Mouse (Mus musculus): ENCODE data around the gene Tmbim4. TPM values are rescaled to one million over a fixed set of nuclear protein-coding genes. Genes with fewer than 3 reads are reported as not detected.
A peak's percentile ranks its signal among the peaks of the same experiment; 100 is the strongest.
"Not testable (repeated sequence)": the region's sequence is repeated elsewhere in the genome, so short reads cannot be mapped to it uniquely, and the experiment has no call there.

Gene Tmbim4
- total and polyA plus RNA-seq, 3 experiments = 146 to 487 (median 146) TPM

GRCm38 (mm10) chr10:120197061-120197835, 4.1 kb upstream of the Tmbim4 start:
- no peak for DNase-seq

- DNase-seq = peak; percentile 84
Measured at GRCm38 (mm10) chr10:120201961-120202402, 592 bp downstream of the Tmbim4 start, which contains the start of gene Irak3. TSS of gene Irak3 (minus strand) at chr10:120202130.

GRCm38 (mm10) chr10:120202467-120203250, 1.3 kb downstream of the Tmbim4 start:
- DNase-seq = no peak

- DNase-seq = no peak
Measured at GRCm38 (mm10) chr10:120204591-120205210, 3.3 kb downstream of the Tmbim4 start.

GRCm38 (mm10) chr10:120208015-120208414, 6.6 kb downstream of the Tmbim4 start:
- no peak for DNase-seq

- DNase-seq = peak; percentile 91
Measured at GRCm38 (mm10) chr10:120208575-120209538, 7.5 kb downstream of the Tmbim4 start.

GRCm38 (mm10) chr10:120209539-120209925, 8.1 kb downstream of the Tmbim4 start:
- DNase-seq = peak; percentile 11

- no peak for DNase-seq
Measured at GRCm38 (mm10) chr10:120210096-120210495, 8.7 kb downstream of the Tmbim4 start.

GRCm38 (mm10) chr10:120217099-120217498, 15.7 kb downstream of the Tmbim4 start:
- DNase-seq = not testable (repeated sequence)

GRCm38 (mm10) chr10:120218996-120219395, 17.6 kb downstream of the Tmbim4 start:
- DNase-seq = no peak

GRCm38 (mm10) chr10:120219578-120220359, 18.4 kb downstream of the Tmbim4 start:
- DNase-seq = peak; percentile 8

- no peak for DNase-seq
Measured at GRCm38 (mm10) chr10:120220776-120221175, 19.4 kb downstream of the Tmbim4 start.

GRCm38 (mm10) chr10:120226871-120227661, 25.7 kb downstream of the Tmbim4 start, which contains the start of gene Llph:
TSS of gene Llph (plus strand) at chr10:120227070.
- peak; percentile 91 for DNase-seq

GRCm38 (mm10) chr10:120231718-120232117, 30.3 kb downstream of the Tmbim4 start:
- DNase-seq = peak; percentile 56

- peak; percentile 43 for DNase-seq
Measured at GRCm38 (mm10) chr10:120233655-120234367, 32.4 kb downstream of the Tmbim4 start.

- DNase-seq = no peak
Measured at GRCm38 (mm10) chr10:120236855-120237254, 35.5 kb downstream of the Tmbim4 start.

GRCm38 (mm10) chr10:120238241-120238640, 36.9 kb downstream of the Tmbim4 start:
- no peak for DNase-seq

- no peak for DNase-seq
Measured at GRCm38 (mm10) chr10:120239476-120239875, 38.1 kb downstream of the Tmbim4 start.

- no peak for DNase-seq
Measured at GRCm38 (mm10) chr10:120242421-120242820, 41.0 kb downstream of the Tmbim4 start.

All from adrenal gland, adult 2 months (tissue).